Mouse (Mus musculus) CD4-positive, CD25-positive, alpha-beta regulatory T cell (primary cell): ENCODE data around the gene Lrfn2. TPM values are rescaled to one million over a fixed set of nuclear protein-coding genes. Genes with fewer than 3 reads are reported as not detected.

Experiments
- polyA plus RNA-seq: library from polyadenylated mRNA; unstranded; fragments of 100-300 nt; shearing (Covaris generic); gene quantifications from one replicate; pipeline ENCODE4 v1.2.1, GENCODE M21; 2017

Gene Lrfn2
- not detected for polyA plus RNA-seq

DNA sequence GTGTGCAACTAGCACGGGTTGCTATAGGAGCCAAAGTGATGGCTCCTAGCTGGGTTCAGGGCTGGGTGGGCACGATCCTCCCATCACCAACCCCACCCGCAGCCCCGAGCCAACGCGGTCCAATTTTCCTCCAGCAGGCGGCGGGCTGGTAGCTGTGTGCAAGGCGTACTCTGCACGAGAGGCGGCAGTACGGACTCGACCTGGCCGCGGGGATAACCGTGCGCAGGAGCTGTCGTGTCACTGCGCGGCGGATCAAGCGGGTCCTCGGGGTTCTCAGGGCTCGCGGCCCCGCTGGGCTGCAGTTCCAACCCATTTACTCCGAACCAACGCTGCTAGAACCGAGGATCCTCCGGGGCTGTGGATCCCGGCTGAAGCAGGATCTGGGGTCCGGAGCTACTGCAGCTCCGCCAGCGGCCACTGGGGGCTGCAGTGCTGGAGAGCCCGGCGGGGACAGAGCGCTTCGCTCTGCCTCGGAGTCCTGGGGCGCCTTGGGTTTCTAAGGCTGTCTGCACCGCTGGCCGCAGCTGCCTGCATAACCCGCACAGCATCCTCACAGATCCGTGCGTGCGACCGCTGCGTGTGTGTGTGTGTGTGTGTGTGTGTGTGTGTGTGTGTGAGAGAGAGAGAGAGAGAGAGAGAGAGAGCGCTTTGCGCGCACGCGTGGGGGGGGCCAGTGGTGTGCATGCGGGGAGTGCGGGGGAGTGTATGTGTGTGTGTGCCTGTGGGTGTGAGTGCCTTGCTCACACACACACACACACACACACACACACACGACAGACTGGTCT lies at the start of gene Lrfn2:
Gene Lrfn2, plus strand, starts transcription at position 759 of the 785 bp plus-strand sequence.

